Mouse (Mus musculus) megakaryocyte, embryonic 14.5 days (primary cell): ENCODE data around the gene Kcnj13.

Experiments used
- FLI1 ChIP-seq: IDR thresholded peaks from 2 replicates; pipeline ENCODE4 v1.6.1; 2012; ENCODE audit warnings: low read length, inconsistent platforms, mixed read lengths
- GATA1 ChIP-seq: IDR thresholded peaks from 3 replicates; pipeline ENCODE4 v1.6.1; 2012; ENCODE audit warnings: mixed read lengths, low read length, inconsistent platforms, borderline replicate concordance

GRCm38 (mm10) chr1:87360276-87360675 is 34.3 kb downstream of the Kcnj13 start:
- no peak for TF ChIP-seq GATA1
- no peak for TF ChIP-seq FLI1
